Mouse (Mus musculus) brown adipose tissue, adult 24 weeks (tissue): Measurements from ENCODE around the gene Gpr25. TPM values are rescaled to one million over a fixed set of nuclear protein-coding genes. Genes with fewer than 3 reads are reported as not detected.

ENCODE experiments used
- H3K27ac ChIP-seq: fragments of 200-500 bp; replicated peaks from 2 replicates; pipeline ENCODE4 v1.5.1; 2012; ENCODE audit warnings: low read depth, mild to moderate bottlenecking, low read length
- H3K4me1 ChIP-seq: fragments of 200-500 bp; 2 replicates; pipeline ENCODE4 v1.6.1; 2012; ENCODE audit warnings: low read length, mixed read lengths; ENCODE audit not compliant: control insufficient read depth, insufficient read depth, insufficient read length
- H3K4me3 ChIP-seq: fragments of 200-500 bp; 2 replicates; pipeline ENCODE4 v1.5.1; 2012; ENCODE audit warnings: low read depth, mild to moderate bottlenecking, low read length, moderate library complexity; ENCODE audit not compliant: insufficient read depth
- polyA plus RNA-seq: library from polyadenylated mRNA; stranded (reverse); fragments of >200 nt; gene quantifications from 2 replicates; pipeline ENCODE4 v1.2.4, GENCODE M21; 2012; ENCODE audit not compliant: missing spikeins, insufficient read depth, insufficient read length

Gpr25 gene
- polyA plus RNA-seq, result not detected in 2 replicates

GRCm38 (mm10) chr1:136260635-136261238 is at the start of gene Gpr25:
TSS of gene Gpr25 (minus strand) at chr1:136260873.
- Histone ChIP-seq H3K27ac (no peak within 1 kb of the TSS), H3K4me1 (no peaks in the 10 kb centered on the region), H3K4me3 (peak within 1 kb of the TSS; percentile 33)

GRCm38 (mm10) chr1:136309193-136309592 is 48.5 kb upstream of the Gpr25 start:
- Histone ChIP-seq H3K27ac (no peak overlapping the region), H3K4me3 (no peak overlapping the region), H3K4me1 (no peaks in the 10 kb centered on the region; the same call in 1 of the 2 replicates)

GRCm38 (mm10) chr1:136306424-136306823 is 45.8 kb upstream of the Gpr25 start:
- no peak overlapping the region for H3K27ac ChIP-seq
- H3K4me1 ChIP-seq, result no peaks in the 10 kb centered on the region
- H3K4me3 ChIP-seq, result no peak overlapping the region

GRCm38 (mm10) chr1:136293961-136294360 is 33.3 kb upstream of the Gpr25 start:
- H3K4me3 ChIP-seq, result no peak overlapping the region
- no peak overlapping the region for H3K27ac ChIP-seq
- H3K4me1 ChIP-seq, result no peaks in the 10 kb centered on the region

GRCm38 (mm10) chr1:136289803-136290202 is 29.1 kb upstream of the Gpr25 start:
- H3K4me1 ChIP-seq, result no peaks in the 10 kb centered on the region
- no peak overlapping the region for H3K4me3 ChIP-seq
- H3K27ac ChIP-seq, result no peak overlapping the region

GRCm38 (mm10) chr1:136277366-136277765 is 16.7 kb upstream of the Gpr25 start:
- Histone ChIP-seq H3K27ac (no peak overlapping the region), H3K4me1 (no peaks in the 10 kb centered on the region)

GRCm38 (mm10) chr1:136268224-136268623 is 7.6 kb upstream of the Gpr25 start:
- no peak overlapping the region for H3K4me3 ChIP-seq
- no peak overlapping the region for H3K27ac ChIP-seq
- no peaks in the 10 kb centered on the region for H3K4me1 ChIP-seq

More at GRCm38 (mm10) chr1:136277366-136277765, 16.7 kb upstream of the Gpr25 start:
- no peak overlapping the region for H3K4me3 ChIP-seq

GRCm38 (mm10) chr1:136266127-136266526 is 5.5 kb upstream of the Gpr25 start:
- H3K4me1 ChIP-seq, result no peaks in the 10 kb centered on the region
- no peak overlapping the region for H3K27ac ChIP-seq
- no peak overlapping the region for H3K4me3 ChIP-seq

- no peak overlapping the region for H3K27ac ChIP-seq
- no peaks in the 10 kb centered on the region for H3K4me1 ChIP-seq
- H3K4me3 ChIP-seq, result no peak overlapping the region
Measured at GRCm38 (mm10) chr1:136263355-136263754, 2.7 kb upstream of the Gpr25 start.

- Histone ChIP-seq H3K4me3 (peak overlapping the region; percentile 33), H3K27ac (no peak overlapping the region), H3K4me1 (no peaks in the 10 kb centered on the region)
Measured at GRCm38 (mm10) chr1:136259893-136260634, 609 bp downstream of the Gpr25 start.

- Histone ChIP-seq H3K27ac (no peak overlapping the region), H3K4me1 (no peaks in the 10 kb centered on the region), H3K4me3 (no peak overlapping the region; the same call in 1 of the 2 replicates)
Measured at GRCm38 (mm10) chr1:136259543-136259892, 1.2 kb downstream of the Gpr25 start.

- no peaks in the 10 kb centered on the region for H3K4me1 ChIP-seq
Measured at GRCm38 (mm10) chr1:136258495-136258894, 2.2 kb downstream of the Gpr25 start.

GRCm38 (mm10) chr1:136255657-136256056 is 5.0 kb downstream of the Gpr25 start:
- Histone ChIP-seq H3K4me3 (no peak overlapping the region), H3K27ac (no peak overlapping the region)

More at GRCm38 (mm10) chr1:136258495-136258894, 2.2 kb downstream of the Gpr25 start:
- Histone ChIP-seq H3K27ac (no peak overlapping the region), H3K4me3 (no peak overlapping the region)

GRCm38 (mm10) chr1:136255174-136255573 is 5.5 kb downstream of the Gpr25 start:
- H3K27ac ChIP-seq, result no peak overlapping the region
- H3K4me3 ChIP-seq, result no peak overlapping the region
- no peaks in the 10 kb centered on the region for H3K4me1 ChIP-seq

More at GRCm38 (mm10) chr1:136255657-136256056, 5.0 kb downstream of the Gpr25 start:
- H3K4me1 ChIP-seq, result no peaks in the 10 kb centered on the region

- Histone ChIP-seq H3K4me1 (no peaks in the 10 kb centered on the region), H3K4me3 (no peak overlapping the region), H3K27ac (no peak overlapping the region)
Measured at GRCm38 (mm10) chr1:136254503-136255065, 6.1 kb downstream of the Gpr25 start.
